Mouse (Mus musculus): ENCODE results near the gene Bag2.
"Not testable (repeated sequence)": the region's sequence is repeated elsewhere in the genome, so short reads cannot be mapped to it uniquely, and the experiment has no call there.

The Bag2 gene

DNA sequence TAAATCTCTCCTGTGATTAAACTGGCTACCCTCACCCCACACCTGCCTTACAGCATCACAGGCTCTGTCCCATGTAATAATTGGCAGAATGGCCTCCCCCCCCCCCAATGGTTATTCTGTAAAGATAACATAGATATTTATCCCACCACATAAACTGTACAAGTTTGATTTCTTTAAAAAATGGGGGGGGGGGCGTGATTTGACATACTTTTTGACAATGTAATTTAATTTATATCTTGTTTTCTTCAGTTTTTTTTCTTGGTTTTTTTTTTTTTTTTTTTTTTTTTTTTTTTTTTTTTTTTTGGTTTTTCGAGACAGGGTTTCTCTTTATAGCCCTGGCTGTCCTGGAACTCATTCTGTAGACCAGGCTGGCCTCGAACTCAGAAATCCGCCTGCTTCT lies 7.9 kb downstream of the Bag2 start:
- not testable (repeated sequence) for DNase-seq (ENCODE audit: low read depth, low spot score)

DNA sequence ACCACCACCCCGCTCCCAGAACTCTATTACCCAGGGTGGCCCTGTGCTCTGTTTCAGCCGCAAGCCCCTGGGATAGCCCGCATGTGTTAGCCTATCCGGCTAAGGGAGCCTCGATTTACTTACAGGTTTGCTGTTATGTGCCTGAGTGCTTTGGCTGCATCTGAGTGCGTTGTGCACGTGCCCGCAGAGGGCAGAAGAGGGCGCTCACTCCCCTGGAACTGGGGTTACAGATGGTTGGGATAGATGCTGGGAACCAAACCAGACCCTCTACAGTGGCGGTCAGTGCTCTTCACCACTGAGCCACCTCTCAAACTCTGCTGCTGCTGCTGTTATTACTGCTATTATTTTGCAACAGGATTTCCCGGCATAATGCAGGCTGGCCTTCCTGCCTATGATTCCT lies 8.5 kb downstream of the Bag2 start:
- no peak for DNase-seq (ENCODE audit: low read depth, low spot score)

DNA sequence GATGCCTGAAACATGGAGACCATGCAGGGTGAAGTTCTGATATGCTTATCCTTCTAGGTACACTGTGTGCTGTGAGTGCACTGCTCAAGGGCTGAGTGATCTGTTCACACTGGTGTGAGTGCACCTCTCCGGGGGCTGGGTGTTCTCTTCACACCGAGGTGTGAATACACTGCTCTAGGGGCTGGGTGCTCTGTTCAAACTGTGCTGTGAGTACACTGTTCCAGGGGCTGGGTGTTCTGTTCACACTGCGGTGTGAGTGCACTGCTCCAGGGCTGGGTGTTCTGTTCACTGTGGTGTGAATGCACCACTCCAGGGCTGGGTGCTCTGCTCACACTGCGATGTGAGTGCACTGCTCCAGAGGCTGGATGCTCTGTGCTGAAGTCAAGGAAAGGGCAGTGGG lies 11.7 kb downstream of the Bag2 start:
- DNase-seq (ENCODE audit: low read depth, low spot score): no peak

DNA sequence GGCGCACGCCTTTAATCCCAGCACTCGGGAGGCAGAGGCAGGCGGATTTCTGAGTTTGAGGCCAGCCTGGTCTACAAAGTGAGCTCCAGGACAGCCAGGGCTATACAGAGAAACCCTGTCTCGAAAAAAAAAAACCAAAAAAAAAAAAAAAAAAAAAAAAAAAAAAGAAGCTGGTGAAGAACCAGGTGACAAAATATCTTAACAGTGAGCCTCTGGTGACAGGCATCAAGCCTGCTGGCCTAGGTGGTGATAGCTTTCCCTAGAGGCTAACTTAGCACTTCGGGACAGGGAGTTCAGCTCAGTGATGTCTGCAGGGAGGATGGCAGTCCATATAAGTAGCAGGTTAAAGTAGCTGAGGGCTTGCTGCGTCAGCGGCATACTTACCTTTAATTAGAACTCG lies 12.8 kb downstream of the Bag2 start:
- not testable (repeated sequence) for DNase-seq (ENCODE audit: low read depth, low spot score)

DNA sequence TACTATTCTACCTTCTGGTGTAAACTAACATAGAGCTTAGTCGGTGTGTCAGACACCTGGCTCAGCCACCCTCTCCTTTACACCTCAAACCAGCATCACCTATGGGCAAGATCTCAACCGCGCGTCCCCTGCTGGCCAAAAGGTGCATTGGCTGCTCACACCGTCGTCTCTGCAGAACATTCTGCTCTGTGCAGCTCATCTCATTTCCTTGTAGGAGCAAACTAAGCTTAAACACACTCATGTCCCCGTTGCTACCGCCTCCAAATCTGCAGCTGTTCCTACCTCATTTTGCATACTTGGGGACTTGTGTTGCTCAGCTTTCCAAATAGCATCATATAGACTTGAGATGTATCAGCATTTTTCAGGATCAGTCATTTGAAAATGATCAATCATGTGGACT lies 14.7 kb downstream of the Bag2 start:
- peak; percentile 74 for DNase-seq (ENCODE audit: low read depth, low spot score)

DNA sequence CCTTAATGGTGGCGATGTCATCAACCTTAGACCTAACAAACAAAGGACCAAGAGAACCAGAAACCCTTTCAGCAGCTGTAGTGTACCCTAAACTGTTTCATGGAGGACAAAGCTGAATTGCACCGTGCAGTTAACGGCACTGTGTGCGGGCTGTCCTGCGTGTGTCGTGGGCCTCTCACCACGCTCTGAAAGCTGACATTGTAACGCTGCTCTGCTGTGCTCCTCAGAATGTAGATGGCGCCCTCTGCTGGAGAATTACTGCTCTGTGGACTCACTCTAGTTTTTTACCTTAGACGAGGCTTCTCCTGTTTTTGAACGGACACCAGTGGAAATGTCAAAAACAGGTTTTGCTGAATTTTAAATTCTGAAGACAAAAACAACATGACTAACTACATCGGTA lies 18.3 kb downstream of the Bag2 start:
- DNase-seq (ENCODE audit: low read depth, low spot score): peak; percentile 81

DNA sequence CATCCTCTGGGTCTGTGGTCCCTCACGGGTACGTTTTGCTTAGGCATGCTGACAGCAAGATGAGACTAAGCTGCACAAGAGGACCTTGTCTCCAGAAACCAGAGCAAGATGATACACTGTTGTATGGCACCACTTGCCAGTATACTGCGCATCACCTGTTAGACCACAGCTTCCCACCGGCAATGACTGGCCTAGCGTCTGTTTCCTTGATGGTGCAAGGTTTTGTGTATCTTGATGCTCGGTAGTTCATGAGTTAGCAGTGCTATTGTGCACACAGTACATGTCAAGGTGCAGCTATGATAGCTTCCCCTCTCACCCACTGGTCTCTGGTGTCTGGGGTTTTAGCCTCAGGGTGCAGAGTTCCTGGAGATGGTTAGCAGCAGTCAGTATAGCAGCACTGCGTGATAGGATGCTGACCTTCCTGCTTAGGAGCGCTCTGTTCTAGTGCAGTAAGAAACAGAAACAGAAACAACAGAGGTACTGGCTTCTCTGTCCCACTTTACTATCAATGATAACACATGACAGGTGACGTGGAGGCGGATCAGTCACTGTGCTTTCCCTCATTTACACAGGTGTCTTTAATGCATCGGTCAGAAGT lies 18.8 kb downstream of the Bag2 start:
- no peak for DNase-seq (ENCODE audit: low read depth, low spot score)

DNA sequence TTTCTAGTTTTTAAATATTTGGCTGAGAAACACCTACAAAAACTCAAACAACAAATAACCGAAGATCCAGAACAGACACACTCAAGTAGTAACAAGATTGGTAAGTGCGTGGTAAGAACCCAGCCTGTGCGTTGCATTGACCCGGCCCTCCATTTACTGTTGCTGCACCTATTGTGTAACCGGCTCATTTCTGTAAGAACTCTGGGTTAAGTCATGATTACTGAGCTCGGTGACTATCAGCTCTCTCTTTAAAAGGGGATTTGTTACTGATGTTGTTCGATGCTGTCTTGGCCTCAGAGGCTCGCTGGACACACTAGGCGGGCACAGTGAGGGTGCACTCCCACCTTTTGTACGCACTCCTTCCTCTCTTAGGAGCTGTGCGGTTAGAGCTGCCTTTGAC lies 19.3 kb downstream of the Bag2 start:
- DNase-seq (ENCODE audit: low read depth, low spot score): no peak

DNA sequence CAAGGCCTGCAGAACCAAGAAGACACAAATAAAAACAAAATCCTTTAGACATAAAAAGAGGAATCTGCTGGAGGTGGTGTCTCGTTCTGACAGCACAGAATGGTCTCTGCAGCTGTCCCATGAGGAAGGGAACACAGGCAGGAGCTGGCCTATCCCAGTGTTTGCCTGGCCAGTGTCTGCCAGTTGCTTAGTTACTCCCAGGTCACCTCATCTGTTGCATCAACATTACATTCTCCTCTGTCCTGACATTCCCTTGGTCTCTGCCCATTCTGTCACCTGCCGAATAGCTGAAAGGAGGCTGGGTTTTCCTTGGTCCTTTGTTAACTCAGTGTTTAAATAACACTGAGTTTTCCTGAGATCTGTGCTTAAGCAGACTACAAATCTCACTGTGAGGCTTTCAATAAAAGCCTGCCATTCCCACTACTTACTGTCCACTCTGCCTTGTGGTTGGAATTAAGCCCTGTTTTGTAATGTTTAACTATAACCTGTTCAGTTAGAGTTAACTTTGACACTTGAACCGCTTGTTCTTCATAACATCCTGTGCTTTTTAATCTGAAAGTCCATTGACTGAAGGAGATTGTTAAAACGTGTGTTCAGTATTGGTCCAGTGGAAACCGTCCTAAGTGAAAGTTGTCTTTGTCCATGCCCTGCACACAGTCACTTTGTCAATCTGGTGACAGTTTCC lies 23.5 kb downstream of the Bag2 start:
- no peak for DNase-seq (ENCODE audit: low read depth, low spot score)

DNA sequence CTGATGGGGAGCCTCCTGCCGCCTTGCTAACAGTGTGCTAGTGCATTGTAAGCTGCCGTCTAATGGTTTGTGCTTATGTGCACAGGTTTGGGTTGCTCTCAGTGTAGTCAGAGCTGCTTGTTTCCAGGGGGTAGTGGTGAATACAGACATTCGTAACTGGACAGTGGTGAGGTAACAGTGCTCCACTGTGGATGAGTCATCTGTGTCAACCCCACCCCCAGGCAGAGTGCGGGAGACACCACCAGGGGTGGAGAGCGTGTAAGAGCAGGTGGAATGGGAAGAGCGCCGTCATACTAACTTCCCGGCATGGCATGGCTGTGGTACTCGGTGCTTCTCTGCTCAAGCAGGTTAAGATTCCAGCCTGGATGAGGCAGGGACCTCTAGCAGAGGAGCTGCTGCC lies 24.6 kb downstream of the Bag2 start:
- DNase-seq (ENCODE audit: low read depth, low spot score): no peak

DNA sequence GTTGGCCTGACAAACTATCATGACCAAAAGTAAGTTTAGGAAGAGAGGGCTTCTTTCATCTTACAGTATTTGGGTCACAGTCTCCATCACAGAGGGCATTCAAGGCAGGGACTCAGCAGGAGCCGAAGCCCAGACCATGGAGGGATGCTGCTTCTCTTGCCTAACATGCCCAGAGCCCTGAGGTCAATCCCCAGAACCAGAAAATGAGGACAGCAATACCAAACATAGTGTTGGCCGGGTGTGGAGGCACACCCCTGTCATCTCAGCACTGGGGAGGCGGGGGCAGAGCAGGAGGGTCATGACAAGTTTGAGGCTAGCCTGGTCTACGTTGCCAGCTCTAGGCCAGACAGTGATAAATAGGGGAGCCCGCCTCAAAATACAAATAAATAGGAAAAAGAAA lies 32.5 kb downstream of the Bag2 start:
- no peak for DNase-seq (ENCODE audit: low read depth, low spot score)

DNA sequence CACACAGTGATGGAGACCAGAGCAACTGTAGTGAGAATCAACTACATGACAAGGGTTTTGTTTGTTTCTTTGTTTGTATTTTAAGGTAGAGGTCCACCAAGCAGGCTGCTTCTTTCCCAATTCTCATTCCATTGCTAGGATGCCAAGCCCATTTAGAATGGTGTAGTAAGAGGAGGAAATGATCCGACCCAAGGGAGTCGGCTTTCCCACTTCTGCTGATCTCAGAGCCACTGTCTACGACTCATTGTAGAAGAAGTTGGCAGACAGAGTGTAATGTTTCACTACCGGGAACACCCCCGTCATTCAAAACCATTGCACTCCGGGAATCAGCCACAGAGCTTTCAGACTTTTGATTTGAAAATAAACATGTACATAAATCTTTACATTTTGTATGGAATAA lies 33.1 kb downstream of the Bag2 start:
- no peak for DNase-seq (ENCODE audit: low read depth, low spot score)

DNA sequence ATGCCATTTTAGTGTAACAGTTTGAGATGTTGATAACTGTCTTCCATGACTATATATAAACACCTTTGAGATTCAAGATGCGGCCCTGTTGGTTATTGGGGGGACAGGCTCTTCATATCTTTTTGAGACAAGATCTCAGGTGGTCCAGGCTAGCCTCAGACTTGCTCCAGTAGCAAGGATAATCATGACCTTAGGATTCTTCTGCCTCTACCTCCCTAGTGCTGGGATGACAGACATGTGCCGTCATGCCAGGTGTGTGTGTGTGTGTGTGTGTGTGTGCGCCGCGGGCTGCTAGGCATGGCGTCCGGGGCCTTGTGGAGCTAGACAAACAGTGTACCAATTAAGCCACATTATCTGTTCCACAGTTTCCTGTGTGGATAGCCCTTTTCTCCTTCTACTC lies 36.6 kb downstream of the Bag2 start:
- peak; percentile 26 for DNase-seq (ENCODE audit: low read depth, low spot score)

DNA sequence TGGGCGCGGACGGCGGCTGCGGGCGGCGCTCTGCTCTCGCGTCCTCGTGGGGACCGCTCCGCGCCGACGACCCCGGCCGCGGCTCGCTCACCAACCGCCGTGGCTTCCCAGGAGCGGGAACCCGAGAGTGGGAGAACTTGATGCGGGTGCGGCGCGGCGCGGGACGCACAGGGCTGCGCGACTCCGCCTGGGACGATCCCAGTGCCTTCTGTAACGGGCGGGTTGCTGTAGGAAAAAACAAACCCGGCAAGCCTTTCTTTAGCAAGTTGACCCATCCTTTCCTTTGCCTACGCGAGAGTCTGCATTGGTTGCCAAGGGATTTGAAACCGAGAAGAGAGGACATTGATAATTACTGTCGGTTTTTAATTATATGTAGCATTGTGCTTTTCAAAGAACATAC lies 37.4 kb downstream of the Bag2 start:
- DNase-seq (ENCODE audit: low read depth, low spot score): peak; percentile 70

DNA sequence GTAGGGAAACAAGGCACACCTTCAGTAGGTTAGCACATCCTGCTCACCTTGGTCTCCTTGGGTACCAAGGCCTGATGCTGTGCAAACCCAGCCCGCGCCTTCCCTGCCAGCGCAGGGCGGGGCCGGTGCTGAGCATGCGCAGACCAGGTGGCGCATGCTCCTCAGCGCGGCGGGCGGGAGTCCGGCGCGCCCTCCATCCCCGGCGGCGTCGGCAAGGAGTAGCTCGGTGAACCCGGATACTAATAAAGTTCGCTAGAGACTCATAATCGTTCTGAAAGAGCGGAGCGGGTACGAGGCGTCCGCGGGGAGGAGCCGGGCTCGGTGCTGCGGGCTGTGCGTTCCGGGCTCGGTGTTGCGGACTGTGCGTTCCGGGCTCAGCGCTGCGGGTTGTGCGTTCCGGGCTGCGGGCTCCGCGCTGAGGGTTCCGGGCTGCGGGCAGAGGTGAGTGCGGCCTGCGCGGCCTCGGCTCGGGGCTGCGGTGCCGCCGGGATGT lies 37.8 kb downstream of the Bag2 start, which contains the start of gene Rab23:
Gene Rab23, plus strand, starts transcription at position 155 of the 493 bp plus-strand sequence.
- peak; percentile 88 for DNase-seq (ENCODE audit: low read depth, low spot score)

DNA sequence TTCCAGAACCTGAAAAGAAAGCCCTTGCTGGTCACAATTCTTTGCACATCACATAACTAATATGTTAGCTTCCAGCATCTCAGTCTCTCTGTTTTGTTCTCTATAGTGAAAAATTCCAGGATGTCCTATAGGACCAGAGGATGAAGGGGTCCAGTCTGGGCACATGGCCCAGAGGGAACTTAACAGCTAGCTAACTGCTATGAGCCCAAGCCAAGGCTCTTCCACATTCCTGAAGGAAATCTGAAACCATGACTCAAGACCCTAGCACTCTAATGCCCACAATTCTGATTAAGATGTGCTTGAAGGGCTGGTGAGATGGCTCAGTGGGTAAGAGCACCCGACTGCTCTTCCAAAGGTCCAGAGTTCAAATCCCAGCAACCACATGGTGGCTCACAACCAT lies 40.0 kb downstream of the Bag2 start:
- DNase-seq (ENCODE audit: low read depth, low spot score): no peak

DNA sequence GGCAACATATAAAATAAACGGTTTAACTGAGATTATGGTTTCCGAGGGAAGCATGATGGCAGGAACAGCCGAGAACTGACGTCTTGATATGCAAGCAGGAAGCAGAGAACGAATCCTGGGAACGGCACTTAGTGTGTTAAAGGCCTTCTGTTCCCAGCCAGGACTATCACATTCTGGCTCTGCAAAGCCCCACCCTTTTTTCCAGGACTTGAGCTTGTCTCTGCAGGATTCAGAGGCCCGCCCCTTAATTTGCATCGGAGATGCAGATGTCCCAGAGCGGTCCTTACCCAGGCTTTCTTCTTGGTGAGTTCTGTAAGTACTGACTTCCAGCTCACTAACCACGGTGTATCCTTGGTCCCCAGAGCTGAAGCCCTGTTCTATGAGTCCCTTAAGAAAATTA lies 42.8 kb downstream of the Bag2 start:
- peak; percentile 92 for DNase-seq (ENCODE audit: low read depth, low spot score)

DNA sequence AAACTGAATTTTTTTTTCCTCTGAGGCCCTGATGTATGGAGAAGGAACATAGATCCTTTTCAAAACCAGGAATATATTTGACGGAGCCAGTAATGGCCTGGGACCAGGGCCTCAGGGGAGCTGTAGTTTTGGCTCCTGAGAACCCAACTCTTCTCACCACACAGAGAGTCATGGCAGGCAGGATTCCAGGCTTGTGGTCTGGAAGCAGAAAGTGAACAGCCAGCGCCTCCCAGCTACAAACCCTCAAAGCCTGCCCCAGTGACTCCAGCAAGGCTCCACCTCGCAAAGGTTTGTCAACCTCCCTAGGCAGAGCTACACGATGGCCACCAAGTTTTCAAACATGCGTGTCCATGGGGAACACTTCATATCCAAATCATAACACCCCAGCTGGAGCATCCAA lies 45.6 kb downstream of the Bag2 start:
- DNase-seq (ENCODE audit: low read depth, low spot score): no peak

DNA sequence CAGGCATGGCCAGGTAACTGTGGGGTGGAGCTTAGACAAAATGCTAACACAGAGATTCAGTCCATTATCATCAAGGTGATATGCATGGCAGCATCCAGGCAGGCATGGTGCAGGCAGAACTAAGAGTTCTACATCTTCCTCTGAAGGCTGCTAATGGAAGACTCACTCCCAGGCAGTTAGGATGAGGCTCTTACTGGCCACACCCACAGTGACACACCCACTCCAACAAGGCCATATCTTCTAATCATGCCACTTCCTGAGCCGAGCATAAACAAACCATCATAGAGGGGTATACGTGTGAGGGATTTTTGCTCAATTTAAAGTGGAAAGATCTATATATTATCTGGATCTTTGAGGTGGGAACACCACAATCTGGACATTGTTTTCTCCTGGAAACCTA lies 48.0 kb downstream of the Bag2 start:
- no peak for DNase-seq (ENCODE audit: low read depth, low spot score)

DNA sequence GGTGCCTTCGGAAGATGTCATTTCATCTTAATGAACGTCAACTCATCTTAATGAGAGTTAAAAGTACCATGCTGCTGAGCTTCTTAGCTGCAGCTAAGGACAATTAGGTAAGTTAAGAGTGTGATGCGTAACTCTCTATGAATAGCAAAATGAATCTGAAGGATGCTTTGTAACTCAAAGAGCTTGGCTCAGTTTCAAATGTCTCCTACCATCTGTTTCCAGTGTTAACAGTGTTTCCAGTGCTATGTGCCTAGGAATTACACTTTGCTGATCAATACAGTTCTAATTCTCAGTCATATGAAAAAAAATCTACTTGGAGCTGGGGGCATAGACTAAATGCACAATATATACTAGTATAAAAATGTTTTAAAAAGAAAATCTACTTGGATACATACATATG lies 56.4 kb downstream of the Bag2 start:
- no peak for DNase-seq (ENCODE audit: low read depth, low spot score)

DNA sequence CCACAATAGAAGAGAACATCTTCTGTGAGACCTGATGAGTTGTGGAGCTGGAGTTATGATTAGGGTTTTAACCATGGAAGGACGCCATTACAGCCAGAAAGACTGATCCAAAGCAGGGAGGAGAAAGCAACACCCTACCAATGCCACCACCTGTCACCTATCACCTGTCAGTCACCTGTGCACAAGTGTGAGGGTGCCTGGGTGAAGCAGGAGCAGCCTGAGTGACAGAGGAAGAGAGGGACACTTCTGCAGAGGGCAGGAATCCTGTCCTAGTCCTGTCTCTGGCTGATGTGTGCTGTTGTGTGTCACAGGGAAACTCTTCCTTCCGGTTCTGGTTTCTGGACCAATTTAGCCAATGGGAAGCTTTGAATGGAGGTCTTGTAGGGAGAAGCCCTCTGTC lies 61.6 kb downstream of the Bag2 start:
- no peak for DNase-seq (ENCODE audit: low read depth, low spot score)
